Mouse (Mus musculus): Measurements from ENCODE around the gene BC005561.
"Not testable (repeated sequence)": the region's sequence is repeated elsewhere in the genome, so short reads cannot be mapped to it uniquely, and the experiment has no call there.

The BC005561 gene

GRCm38 (mm10) chr5:104508195-104508891, at the start of gene BC005561:
Gene BC005561, plus strand, starts transcription at chr5:104508352.
- peak; percentile 57 to 85 for DNase-seq (ENCODE audit: low spot score in 2 of 2)

DNA sequence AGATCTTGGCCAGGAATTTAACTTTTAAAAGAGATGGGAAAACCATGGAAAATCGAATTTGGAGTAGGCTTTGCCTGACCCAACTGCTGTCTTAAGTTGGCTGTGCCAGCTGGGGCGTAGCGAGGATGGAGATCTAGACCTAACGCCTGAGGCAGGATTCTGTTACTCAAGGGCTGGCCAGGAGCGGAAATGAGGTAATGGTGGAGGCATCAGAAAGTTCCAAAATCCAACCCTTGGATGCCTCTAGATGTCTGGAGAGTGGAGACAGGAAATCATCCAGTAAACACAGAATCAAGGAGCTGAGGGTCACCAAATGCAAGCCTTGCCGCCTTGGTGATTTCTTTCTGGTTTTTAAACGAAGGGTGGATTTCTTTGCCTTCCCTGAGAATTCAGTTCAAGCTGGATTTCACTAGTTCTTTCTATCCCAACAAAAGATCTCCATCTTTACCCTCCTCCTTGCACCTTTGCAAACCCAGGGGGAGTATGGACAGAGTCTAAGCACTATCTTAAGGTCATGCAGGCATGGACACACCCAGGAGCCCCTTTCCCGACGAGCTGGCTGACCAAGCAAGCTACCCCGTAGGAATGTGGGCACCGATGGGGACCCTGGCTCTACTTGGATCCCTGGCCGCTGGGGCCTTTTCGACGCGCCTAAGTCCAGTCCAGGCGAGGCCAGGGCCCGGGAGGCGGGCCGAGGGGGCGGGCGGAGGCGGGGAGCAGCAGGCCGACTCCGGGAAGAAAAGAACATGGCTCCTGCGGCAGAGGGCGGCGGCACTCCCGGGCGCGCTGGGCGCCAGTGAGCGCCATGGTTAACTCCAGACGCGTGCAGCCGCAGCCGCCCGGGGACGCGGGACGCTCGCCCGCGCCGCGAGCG, 49.1 kb upstream of the BC005561 start, which contains the start of gene Pkd2:
TSS of gene Pkd2 (plus strand) at position 619 of the 874 bp plus-strand sequence.
- DNase-seq (ENCODE audit: low spot score in 2 of 2): peak in 1 of 2 experiments; percentile 74

- DNase-seq (ENCODE audit: low spot score in 2 of 2): peak; percentile 36 to 72
These were observed 48.3 kb upstream of the BC005561 start for GRCm38 (mm10) chr5:104459706-104460455.

GRCm38 (mm10) chr5:104460456-104460838, 47.7 kb upstream of the BC005561 start:
- no peak for DNase-seq (ENCODE audit: low spot score in 2 of 2)

- DNase-seq (ENCODE audit: low spot score in 2 of 2): no peak
These were observed 47.3 kb upstream of the BC005561 start for GRCm38 (mm10) chr5:104460856-104461255.

GRCm38 (mm10) chr5:104465279-104465678, 42.9 kb upstream of the BC005561 start:
- no peak for DNase-seq (ENCODE audit: low spot score in 2 of 2)

- DNase-seq (ENCODE audit: low spot score in 2 of 2): no peak
These were observed 42.4 kb upstream of the BC005561 start for GRCm38 (mm10) chr5:104465731-104466130.

- DNase-seq (ENCODE audit: low spot score in 2 of 2): no peak
These were observed 41.3 kb upstream of the BC005561 start for GRCm38 (mm10) chr5:104466816-104467215.

DNA sequence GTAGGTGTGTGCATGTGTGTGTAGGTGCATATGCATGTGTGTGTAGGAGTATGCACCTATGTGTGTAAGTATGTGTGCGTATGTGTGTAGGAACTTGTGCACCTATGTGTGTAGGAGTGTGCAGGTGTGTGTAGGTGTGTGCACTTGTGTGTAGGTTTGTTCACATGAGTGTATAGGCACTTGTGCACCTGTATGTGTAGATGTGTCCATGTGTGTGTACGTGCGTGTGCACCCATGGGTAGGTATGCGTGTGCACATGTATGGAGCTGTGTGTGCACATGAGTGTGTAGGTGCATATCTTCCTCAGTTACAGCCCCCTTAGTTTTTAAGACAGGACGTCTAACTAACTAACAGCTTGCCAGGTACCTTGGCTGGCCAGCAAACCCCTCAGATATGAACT, 39.6 kb upstream of the BC005561 start:
- DNase-seq (ENCODE audit: low spot score in 2 of 2): no peak

DNA sequence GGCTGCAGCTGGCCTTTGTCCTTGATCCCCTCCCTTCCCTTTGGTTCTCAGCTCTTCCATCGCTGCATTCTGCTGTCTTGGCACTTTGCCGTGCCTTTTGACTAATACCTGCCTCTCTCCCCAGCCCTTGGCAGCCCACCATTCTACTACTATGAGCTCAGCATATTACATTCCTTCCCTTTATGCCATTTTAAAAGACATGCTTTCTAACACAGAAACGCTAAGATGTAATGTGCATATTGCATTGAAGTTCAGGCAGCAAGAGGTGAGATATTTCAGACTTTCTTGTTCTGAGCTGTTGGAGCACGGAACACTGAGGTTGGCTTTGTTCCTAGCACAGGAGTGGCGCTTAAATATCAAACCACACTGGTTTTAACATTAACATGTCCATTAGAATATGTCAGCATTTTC, 37.2 kb upstream of the BC005561 start:
- no peak for DNase-seq (ENCODE audit: low spot score in 2 of 2)

GRCm38 (mm10) chr5:104472371-104472770, 35.8 kb upstream of the BC005561 start:
- no peak for DNase-seq (ENCODE audit: low spot score in 2 of 2)

DNA sequence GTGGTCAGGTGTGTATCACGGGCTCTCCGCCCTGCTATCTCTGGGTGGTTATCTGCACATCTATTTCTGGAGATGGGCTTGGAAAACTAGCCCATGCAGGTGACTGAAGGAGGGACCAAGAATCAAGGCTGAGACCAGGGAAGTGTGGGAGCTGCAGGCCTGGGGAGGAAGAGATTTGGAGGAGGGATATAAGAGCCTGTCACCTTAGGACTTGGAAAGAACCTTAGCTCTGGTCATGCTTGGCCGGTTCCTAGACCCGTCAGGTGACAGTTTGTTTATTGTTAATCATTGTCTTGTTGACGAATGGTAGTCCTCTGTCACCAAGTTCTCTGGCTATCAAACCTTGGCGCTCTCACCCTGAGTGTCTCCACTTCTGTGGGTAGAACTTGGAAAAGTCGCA, 27.8 kb upstream of the BC005561 start:
- no peak for DNase-seq (ENCODE audit: low spot score in 2 of 2)

DNA sequence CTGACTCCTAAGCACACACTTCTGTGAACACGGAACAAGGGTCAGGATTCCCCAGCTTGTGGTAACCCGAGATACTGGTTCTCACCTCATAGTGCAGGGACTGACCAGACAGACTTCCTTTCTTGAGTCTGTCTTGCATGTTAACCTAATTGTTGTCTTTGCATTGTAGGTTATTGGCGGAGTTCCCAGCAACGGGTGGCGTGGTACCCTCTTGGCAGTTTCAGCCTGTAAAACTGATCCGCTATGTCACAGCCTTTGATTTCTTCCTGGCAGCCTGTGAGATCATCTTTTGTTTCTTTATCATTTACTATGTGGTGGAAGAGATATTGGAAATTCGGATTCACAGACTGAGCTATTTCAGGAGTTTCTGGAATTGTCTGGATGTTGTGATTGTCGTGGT, 25.3 kb upstream of the BC005561 start:
- no peak for DNase-seq (ENCODE audit: low spot score in 2 of 2)

GRCm38 (mm10) chr5:104491561-104491960, 16.6 kb upstream of the BC005561 start:
- DNase-seq (ENCODE audit: low spot score in 2 of 2): no peak

DNA sequence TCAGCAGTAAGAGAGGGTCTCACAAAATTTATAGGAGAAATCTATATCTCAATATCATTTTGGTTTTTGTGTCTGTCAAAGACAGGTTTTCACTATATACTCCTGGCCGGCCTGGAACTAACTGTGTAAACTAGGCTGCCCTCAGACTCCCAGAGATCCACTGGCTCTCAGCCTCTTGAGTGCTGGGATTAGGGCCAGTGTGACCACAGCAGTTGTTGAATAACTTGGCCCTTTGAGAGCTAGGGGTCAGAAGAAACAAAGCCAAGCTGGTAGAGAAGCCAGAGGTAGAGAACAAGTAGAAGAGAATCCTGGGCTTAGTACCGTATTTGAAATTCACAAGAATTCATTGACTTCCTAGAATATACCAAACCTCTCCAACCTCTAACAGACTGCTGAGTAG, 3.3 kb upstream of the BC005561 start:
- DNase-seq (ENCODE audit: low spot score in 2 of 2): no peak

- DNase-seq (ENCODE audit: low spot score in 2 of 2): no peak
These were observed 340 bp upstream of the BC005561 start for GRCm38 (mm10) chr5:104507829-104508194.

DNA sequence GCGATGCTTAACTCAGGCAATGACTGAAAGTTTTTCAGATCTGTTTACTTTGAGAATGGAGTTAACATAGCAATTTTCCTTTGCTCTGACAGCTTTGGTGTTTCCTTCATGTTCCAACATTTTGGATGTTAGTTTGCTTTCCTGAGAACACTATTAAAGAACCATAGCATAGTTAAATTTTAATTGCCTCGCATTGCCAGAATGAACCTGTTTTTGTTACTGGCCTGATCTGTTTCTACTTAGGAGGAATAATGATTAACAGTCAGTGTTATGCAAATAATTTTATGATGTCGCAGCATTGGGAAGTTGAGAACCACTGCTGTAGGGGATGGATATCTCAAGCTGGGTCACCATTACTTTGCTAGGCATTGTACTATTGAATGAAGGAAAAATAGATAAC, 3.1 kb downstream of the BC005561 start:
- DNase-seq (ENCODE audit: low spot score in 2 of 2): no peak

DNA sequence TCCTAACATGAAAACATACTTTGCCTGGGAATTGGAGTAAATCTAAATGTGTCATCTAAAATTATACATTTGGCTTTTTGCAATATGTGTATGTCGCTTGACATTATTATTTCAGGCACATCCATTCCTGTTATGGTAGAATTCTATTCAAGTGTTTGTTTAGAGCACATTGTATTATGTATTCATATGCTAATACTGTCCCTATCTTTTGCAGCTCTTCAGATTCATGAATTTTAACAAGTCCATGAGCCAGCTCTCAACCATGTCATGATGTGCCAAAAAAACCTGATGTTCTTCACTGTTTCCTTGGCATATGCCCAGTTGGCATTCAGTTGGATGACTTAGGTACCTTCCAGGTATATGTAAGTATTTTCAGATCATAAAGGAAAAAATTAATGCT, 30.5 kb downstream of the BC005561 start:
- no peak for DNase-seq (ENCODE audit: low spot score in 2 of 2)

- DNase-seq (ENCODE audit: low spot score in 2 of 2): no peak
These were observed 31.2 kb downstream of the BC005561 start for GRCm38 (mm10) chr5:104539331-104539730.

DNA sequence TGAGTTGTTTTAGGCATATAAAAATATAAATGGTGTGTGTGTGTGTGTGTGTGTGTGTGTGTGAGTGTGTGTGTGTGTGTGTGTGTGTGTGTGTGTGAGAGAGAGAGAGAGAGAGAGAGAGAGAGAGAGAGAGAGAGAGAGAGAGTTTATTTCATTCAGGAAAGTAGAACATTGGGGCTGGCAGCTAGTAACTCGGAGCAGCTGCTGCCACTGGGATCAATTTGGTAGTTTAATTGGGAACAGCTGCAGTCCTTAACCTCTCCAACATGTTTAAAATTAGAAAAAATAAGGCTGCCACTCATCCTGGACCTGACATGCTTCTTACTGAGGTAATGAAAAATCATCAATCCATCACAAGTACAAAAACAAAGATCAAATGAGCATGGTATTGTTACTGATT, 59.9 kb downstream of the BC005561 start:
- not testable (repeated sequence) for DNase-seq (ENCODE audit: low spot score in 2 of 2)

- peak; percentile 33 to 40 for DNase-seq (ENCODE audit: low spot score in 2 of 2)
These were observed 62.6 kb downstream of the BC005561 start for GRCm38 (mm10) chr5:104570766-104571165.

DNA sequence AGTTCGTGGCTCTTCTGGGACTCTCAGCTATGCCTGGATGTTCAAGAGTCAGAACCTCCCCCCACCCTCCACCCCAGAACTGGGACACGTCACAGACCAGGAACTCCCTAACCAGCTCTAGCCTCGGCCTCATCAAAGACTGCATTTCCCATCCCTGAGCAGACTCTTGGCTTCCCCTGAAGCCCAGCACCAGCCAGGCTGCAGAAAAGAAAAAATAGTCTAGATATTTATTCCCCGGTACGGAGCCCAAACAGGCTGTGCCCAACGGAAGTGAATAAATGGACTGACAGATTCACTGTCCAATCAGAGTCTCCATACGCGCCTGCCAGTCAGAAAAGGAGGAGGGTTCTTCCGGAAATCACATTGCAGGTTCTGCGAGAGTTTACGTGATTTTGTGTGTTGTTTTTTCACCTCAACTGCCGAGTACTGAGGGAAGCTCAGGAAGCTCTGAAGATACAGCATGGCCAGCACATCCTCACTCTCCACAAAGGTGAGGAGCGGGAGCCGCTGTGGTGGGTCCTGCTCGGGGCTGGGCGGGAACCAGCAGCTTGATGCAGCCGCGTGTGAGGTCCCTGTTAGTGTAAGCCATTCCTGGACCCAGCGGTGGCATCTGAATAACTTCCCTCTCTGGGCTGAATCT, 63.2 kb downstream of the BC005561 start:
- DNase-seq (ENCODE audit: low spot score in 2 of 2): peak; percentile 88 to 89
